Mouse (Mus musculus) layer of hippocampus, adult 18-20 months (tissue): ENCODE measurements around the gene Slc23a2. TPM values are rescaled to one million over a fixed set of nuclear protein-coding genes. Genes with fewer than 3 reads are reported as not detected.

Experiments used
- DNase-seq, 2 experiments: peaks; one replicate each; pipeline ENCODE4 v3.0.0; 2022; ENCODE audit warnings: low spot score in 2 of 2
- total RNA-seq, 2 experiments: library from RNA; stranded (reverse); gene quantifications; 2 replicates each; pipeline ENCODE4 v1.2.3; 2021

Gene Slc23a2
- total RNA-seq, 2 experiments from 2014 or later: 96.8 to 103 TPM

GRCm38 (mm10) chr2:132102505-132103130, 42.3 kb downstream of the Slc23a2 start:
- no peak for DNase-seq

GRCm38 (mm10) chr2:132098942-132099672, 45.8 kb downstream of the Slc23a2 start:
- DNase-seq: no peak

DNA sequence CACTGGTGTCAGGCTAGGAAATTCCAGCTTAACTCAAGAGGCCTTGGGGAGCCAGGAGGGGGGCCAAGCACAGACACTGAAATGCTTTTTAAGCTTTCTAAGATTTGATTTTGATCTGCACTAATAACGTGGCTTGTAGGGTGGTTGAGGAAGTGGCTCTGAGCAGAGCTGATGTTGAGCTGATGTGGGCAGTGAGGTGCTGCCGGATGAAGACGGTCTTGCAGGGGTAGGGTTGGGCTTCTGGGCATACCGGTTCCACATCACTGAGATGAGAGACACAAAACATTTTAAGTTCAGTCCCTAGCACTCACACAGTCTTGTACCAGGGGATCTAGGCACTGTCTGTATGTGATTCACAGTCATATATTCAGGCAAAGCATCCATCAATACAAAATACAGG, 46.5 kb downstream of the Slc23a2 start:
- DNase-seq: no peak

DNA sequence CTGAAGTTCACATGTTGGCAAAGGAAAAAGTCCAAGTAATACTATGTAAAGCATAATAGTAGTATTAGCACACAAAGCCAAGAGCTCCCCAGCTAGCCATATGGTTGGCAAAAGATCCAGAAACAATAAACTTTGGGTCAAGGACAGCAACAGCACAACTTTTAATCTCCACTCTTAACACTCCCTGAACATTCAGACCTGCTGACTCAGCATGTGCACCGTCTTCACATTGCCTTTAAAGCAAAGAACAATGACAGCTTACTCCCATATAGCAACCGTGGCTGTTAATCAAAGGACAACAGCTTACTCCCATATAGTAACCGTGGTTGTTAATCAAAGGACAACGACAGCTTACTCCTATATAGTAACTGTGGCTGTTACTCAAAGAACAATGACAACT, 48.3 kb downstream of the Slc23a2 start:
- DNase-seq: no peak

GRCm38 (mm10) chr2:132095821-132096220, 49.1 kb downstream of the Slc23a2 start:
- no peak for DNase-seq

GRCm38 (mm10) chr2:132094441-132095230, 50.3 kb downstream of the Slc23a2 start:
- DNase-seq: peak in 1 of 2 experiments; percentile 27

- no peak for DNase-seq
These were observed 51.2 kb downstream of the Slc23a2 start for GRCm38 (mm10) chr2:132093739-132094138.

DNA sequence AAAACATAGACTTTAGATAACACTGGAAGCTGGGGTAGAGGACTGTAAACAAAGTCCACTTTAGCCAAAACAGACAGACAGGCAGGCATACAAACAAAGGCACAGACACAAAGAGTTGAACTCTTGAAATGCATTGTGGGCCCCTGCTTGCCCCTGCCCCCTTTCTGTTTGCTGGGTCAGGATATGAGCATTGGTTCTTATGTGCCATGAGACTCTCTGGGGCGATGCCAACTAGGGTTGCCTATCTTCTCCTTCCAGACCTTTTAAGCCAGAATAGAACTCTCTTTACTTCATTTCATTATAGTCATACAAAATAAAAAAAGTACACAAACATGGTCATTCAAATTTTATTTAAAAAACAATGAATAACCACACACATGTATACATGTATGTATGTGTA, 51.6 kb downstream of the Slc23a2 start:
- no peak for DNase-seq

GRCm38 (mm10) chr2:132092722-132093121, 52.2 kb downstream of the Slc23a2 start:
- DNase-seq: no peak

DNA sequence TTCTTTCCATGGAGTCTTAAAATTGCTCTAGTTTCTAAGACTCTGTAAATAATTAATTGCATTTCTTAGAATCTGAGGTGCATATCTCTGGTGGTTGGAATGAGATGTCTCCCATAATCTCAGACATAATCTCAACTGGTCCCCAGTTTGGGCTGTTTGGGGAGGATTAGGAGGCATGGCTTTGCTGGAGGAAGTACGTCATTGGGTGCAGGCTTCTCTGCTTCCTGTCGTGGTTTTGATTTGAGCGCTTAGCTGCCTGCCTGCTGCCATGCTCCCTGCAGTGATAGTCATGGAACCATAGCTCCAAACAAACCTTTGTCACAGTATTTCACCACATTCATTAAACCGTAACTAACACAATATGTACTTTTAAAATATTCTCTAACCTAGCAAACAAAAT, 53.2 kb downstream of the Slc23a2 start:
- DNase-seq: no peak

GRCm38 (mm10) chr2:132084813-132085212, 60.1 kb downstream of the Slc23a2 start:
- DNase-seq: no peak

GRCm38 (mm10) chr2:132084396-132084795, 60.5 kb downstream of the Slc23a2 start:
- no peak for DNase-seq

GRCm38 (mm10) chr2:132079139-132079538, 65.8 kb downstream of the Slc23a2 start:
- no peak for DNase-seq

- no peak for DNase-seq
These were observed 71.9 kb downstream of the Slc23a2 start for GRCm38 (mm10) chr2:132073052-132073451.

DNA sequence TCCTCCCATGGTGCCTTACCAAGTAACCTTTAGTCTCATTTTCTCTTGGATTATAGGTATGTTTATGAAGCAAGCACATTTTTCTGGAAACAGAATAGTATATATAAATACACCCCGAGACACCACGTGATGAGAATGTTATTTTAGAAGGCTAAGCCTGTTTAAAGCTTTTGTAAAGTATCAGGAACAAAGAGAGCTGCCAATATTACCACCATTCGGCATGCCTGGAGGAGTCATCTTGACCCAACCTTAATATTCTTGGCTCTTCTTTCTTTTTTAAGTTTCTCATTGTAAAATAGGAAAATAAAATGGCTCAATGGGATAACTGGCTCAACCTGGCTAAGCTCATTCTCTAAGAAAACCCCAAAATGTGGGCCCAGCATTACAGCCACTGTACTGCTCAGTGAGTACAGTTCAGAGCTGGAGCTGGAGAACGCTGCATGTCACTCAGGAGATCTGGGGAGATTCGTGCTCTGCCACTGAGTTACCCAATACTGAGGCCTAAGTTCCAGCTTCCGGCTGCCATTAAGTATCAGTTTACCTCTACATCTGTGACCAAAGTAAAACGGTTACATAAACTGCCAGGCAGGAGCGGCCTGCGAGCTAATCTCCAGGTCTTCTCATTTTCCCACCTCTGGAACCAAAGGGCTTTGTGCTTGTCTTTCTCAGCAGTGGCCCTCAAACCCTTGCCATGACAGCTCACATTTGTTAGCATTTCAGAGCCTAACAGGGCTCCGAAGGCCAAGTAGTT, 74.7 kb downstream of the Slc23a2 start:
- no peak for DNase-seq

DNA sequence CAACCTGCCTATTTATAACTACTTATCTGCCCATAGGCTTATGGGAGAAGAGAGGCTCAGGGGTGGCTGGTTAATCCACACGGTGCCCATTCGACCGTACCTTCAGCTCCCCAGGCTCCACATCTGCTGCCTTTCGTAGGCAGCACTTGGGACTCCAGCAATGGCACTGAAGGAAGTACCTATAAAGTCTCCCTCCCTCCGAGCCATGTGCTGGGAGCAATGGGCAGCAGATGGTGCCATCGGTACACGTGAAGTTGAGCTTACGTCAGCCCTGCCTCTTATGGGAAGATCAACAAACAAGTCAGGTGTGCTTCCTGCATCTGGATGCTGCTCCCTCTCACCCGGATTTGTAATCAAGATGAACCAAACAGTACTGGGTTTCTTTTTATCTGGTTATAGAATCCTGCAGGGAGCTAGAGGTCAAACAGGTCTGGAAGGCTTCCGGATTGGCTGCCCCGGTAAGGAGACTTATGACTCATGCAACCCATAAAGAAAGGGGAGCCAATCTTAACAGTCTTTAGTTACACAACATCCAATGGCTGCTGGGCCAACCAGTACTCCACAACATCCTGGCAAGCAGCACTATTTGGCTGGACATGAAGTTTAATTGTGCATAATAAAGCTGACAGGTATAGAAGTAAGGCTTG, 80.6 kb downstream of the Slc23a2 start:
- no peak for DNase-seq

- no peak for DNase-seq
These were observed 81.1 kb downstream of the Slc23a2 start for GRCm38 (mm10) chr2:132063776-132064175.

GRCm38 (mm10) chr2:132061884-132062283, 83.0 kb downstream of the Slc23a2 start:
- no peak for DNase-seq

DNA sequence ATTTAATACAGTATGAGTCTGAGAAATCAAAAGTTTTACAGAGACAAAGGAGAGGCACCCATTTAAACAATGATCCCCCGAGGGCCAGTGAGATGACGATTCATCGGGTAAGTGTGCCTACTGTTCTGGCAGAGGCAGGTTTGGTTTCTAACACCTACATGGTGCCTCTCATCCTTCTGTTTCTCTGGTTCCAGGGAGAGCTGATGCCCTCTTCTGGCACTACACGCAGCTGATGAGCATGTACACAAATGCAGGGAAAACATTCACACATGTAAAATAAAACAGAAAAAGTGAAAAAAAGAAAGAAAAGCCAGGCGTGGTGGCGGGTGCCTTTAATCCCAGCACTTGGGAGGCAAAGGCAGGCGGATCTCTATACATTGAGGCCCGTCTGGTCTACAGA, 85.0 kb downstream of the Slc23a2 start:
- peak in 1 of 2 experiments; percentile 53 for DNase-seq

- DNase-seq: no peak
These were observed 89.6 kb downstream of the Slc23a2 start for GRCm38 (mm10) chr2:132055349-132055753.

DNA sequence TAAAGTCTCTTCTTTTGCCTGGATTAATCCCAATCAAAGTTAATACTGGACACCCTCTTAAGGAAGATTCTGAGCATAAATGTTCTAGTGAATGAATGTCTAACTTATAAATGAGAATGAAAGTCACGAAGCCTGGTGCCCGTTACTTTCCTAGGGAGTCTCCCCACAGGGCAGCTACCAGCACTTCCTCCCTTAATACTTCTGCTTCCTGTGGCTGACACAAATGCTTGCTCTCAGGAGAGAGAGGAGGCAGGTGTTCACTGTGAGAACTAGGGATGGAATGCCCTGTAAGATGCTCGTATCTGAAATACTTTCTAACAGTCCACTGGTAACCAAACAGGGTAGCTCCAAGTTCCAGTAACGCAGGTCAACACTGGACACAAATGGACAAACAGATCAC, 91.1 kb downstream of the Slc23a2 start:
- no peak for DNase-seq
